Mouse (Mus musculus): ENCODE data around the gene Hnmt.

DNA sequence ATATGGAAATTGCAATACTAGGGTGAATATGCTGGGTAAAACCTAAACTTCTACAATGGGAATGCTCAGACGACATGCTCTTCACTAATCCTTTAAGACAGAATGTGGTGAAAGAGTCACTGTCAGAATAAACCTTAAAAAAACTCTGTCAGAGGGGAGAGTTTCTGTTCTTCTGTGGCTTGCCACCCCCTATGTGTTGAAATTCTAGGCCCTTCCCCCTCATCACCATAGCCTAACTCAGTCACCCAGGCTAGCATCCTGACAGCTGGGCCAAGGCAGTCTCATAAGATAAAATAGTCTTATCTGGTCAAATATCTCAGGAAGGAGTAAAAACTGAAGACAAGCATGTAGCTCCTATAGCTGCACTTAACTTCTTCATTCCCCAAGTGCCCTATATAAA lies 66.3 kb downstream of the Hnmt start:
- TF ChIP-seq CTCF (IDR thresholded peaks at IDR 0.05; ENCODE audit: extremely low read depth, insufficient read depth, insufficient read length, insufficient replicate concordance) (no peak), POLR2A (IDR thresholded peaks at IDR 0.05; ENCODE audit: low read depth, low read length) (no peak)

All from spleen, adult 2 months (tissue).